Mouse (Mus musculus) gastrocnemius, adult 18-20 months (tissue): ENCODE data around the gene Crim1. TPM values are rescaled to one million over a fixed set of nuclear protein-coding genes. Genes with fewer than 3 reads are reported as not detected.

Experiments
- DNase-seq: peaks from one replicate; pipeline ENCODE4 v3.0.0; 2021; ENCODE audit warnings: low spot score
- total RNA-seq, 2 experiments: library from RNA; stranded (reverse); gene quantifications; 2 replicates each; pipeline ENCODE4 v1.2.3; 2021

Crim1 gene
- total RNA-seq, 2 experiments from 2014 or later, result 53.6 to 74.0 TPM

GRCm38 (mm10) chr17:78325761-78326332, 125.8 kb downstream of the Crim1 start:
- DNase-seq, result no peak

GRCm38 (mm10) chr17:78326381-78326780, 126.3 kb downstream of the Crim1 start:
- DNase-seq, result no peak

GRCm38 (mm10) chr17:78327187-78327586, 127.1 kb downstream of the Crim1 start:
- DNase-seq, result no peak

GRCm38 (mm10) chr17:78328287-78328686, 128.2 kb downstream of the Crim1 start:
- DNase-seq, result no peak

GRCm38 (mm10) chr17:78331438-78331837, 131.4 kb downstream of the Crim1 start:
- DNase-seq, result no peak

- DNase-seq, result peak; percentile 62
Measured at GRCm38 (mm10) chr17:78333275-78333674, 133.2 kb downstream of the Crim1 start.

GRCm38 (mm10) chr17:78335250-78335649, 135.2 kb downstream of the Crim1 start:
- DNase-seq, result no peak

- DNase-seq, result no peak
Measured at GRCm38 (mm10) chr17:78343688-78344087, 143.6 kb downstream of the Crim1 start.

GRCm38 (mm10) chr17:78347111-78347801, 147.2 kb downstream of the Crim1 start:
- DNase-seq, result no peak

- no peak for DNase-seq
Measured at GRCm38 (mm10) chr17:78351676-78352499, 151.8 kb downstream of the Crim1 start.

- DNase-seq, result no peak
Measured at GRCm38 (mm10) chr17:78352500-78352855, 152.4 kb downstream of the Crim1 start.

- DNase-seq, result no peak
Measured at GRCm38 (mm10) chr17:78354411-78354810, 154.4 kb downstream of the Crim1 start.

GRCm38 (mm10) chr17:78354871-78355270, 154.8 kb downstream of the Crim1 start:
- no peak for DNase-seq

- DNase-seq, result no peak
Measured at GRCm38 (mm10) chr17:78355611-78356010, 155.6 kb downstream of the Crim1 start.

GRCm38 (mm10) chr17:78357753-78358152, 157.7 kb downstream of the Crim1 start:
- DNase-seq, result no peak

GRCm38 (mm10) chr17:78358251-78358726, 158.2 kb downstream of the Crim1 start:
- DNase-seq, result no peak

- peak; percentile 17 for DNase-seq
Measured at GRCm38 (mm10) chr17:78361939-78362728, 162.1 kb downstream of the Crim1 start.

GRCm38 (mm10) chr17:78364555-78365302, 164.7 kb downstream of the Crim1 start:
- DNase-seq, result no peak

- no peak for DNase-seq
Measured at GRCm38 (mm10) chr17:78366070-78366469, 166.0 kb downstream of the Crim1 start.

- no peak for DNase-seq
Measured at GRCm38 (mm10) chr17:78368481-78368880, 168.4 kb downstream of the Crim1 start.

- no peak for DNase-seq
Measured at GRCm38 (mm10) chr17:78370445-78370844, 170.4 kb downstream of the Crim1 start.
